Mouse (Mus musculus) adrenal gland, postnatal 10 days (tissue): ENCODE measurements around the gene Cbx8. TPM values are rescaled to one million over a fixed set of nuclear protein-coding genes. Genes with fewer than 3 reads are reported as not detected.

ENCODE experiments used
- DNase-seq: peaks from one replicate; pipeline ENCODE4 v3.0.0; 2021; ENCODE audit warnings: mixed read lengths
- total RNA-seq, 2 experiments: library from RNA; stranded (reverse); gene quantifications; 2 replicates each; pipeline ENCODE4 v1.2.3; 2021

Gene Cbx8
- total RNA-seq, 2 experiments from 2014 or later: 8.8 to 12.3 TPM

DNA sequence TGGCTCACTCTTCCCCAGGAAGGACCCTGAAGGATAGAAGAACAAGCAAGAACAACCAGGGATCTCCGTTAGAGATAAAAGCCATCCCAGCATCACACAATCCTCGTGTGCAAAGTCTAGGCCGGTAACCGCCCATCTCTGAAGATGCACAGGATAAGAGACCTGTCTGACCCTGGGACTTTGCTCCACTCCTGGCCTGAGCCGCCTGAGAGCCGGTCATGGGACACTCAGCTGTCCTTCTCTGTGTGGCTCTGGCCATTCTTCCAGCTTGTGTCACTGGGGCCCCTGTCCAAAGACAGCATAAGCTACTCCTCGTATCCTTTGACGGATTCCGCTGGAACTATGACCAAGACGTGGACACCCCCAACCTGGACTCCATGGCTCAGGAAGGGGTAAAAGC, 52.8 kb downstream of the Cbx8 start, which contains the start of gene Enpp7:
Gene Enpp7, plus strand, starts transcription at position 190 of the 400 bp plus-strand sequence.
- DNase-seq: no peak

Other genes starting within 250 kb of the Cbx8 start
- gene Rbfox3, start 129.4 kb downstream of the Cbx8 start, total RNA-seq: 1 to 10 TPM; 3.4 to 4.3 TPM
- not detected for gene Enpp7, start 52.8 kb downstream of the Cbx8 start, total RNA-seq
- gene Cbx2, start 18.0 kb downstream of the Cbx8 start, total RNA-seq: 1 to 10 TPM; 6.7 to 7.9 TPM
- 100 to 1,000 TPM in 1 of 2 experiments, 10 to 100 TPM in 1; 52.0 to 133 TPM for gene Cbx4, start 45.3 kb upstream of the Cbx8 start, total RNA-seq
- gene Tbc1d16, start 187.5 kb upstream of the Cbx8 start, total RNA-seq: 10 to 100 TPM; 19.1 to 21.8 TPM
- gene Ccdc40, start 187.6 kb upstream of the Cbx8 start, total RNA-seq: 1 to 10 TPM in 1 of 2 experiments, under 1 TPM in 1; 0.85 to 1.4 TPM
- 10 to 100 TPM; 78.0 to 81.5 TPM for gene Gaa, start 226.9 kb upstream of the Cbx8 start, total RNA-seq